Mouse (Mus musculus) embryonic facial prominence, embryonic 10.5 days (tissue): ENCODE measurements around the gene Pmel. TPM values are rescaled to one million over a fixed set of nuclear protein-coding genes. Genes with fewer than 3 reads are reported as not detected.

Experiments used
- DNase-seq: peaks from one replicate; pipeline ENCODE4 v3.0.0-alpha.2; 2017; ENCODE audit warnings: low spot score
- H3K27ac ChIP-seq: fragments of 300-500 bp; sonication (generic); replicated peaks from 2 replicates; pipeline ENCODE4 v1.5.1; 2016; ENCODE audit warnings: mild to moderate bottlenecking
- H3K27me3 ChIP-seq: fragments of 300-500 bp; sonication (generic); replicated peaks from 2 replicates; pipeline ENCODE4 v1.6.1; 2016; ENCODE audit warnings: low read depth, mild to moderate bottlenecking; ENCODE audit not compliant: poor library complexity, severe bottlenecking
- H3K36me3 ChIP-seq: fragments of 300-500 bp; sonication (generic); replicated peaks from 2 replicates; pipeline ENCODE4 v1.6.1; 2016; ENCODE audit warnings: mild to moderate bottlenecking, moderate library complexity
- H3K4me1 ChIP-seq: fragments of 300-500 bp; sonication (generic); 2 replicates; pipeline ENCODE4 v1.6.1; 2016
- H3K4me3 ChIP-seq: fragments of 300-500 bp; sonication (generic); 2 replicates; pipeline ENCODE4 v1.5.1; 2016; ENCODE audit warnings: mild to moderate bottlenecking, moderate library complexity
- H3K9me3 ChIP-seq: fragments of 300-500 bp; sonication (generic); 2 replicates; pipeline ENCODE4 v1.6.1; 2016; ENCODE audit warnings: mild to moderate bottlenecking
- WGBS: fragments of 180-500 bp; shearing (Covaris S2); methylation state at CpG from one replicate; pipeline ENCODE4 v1.1.7; 2016; 5-methylcytosine and 5-hydroxymethylcytosine counted together
- polyA plus RNA-seq: library from polyadenylated mRNA; unstranded; fragments of >200 nt; fragmentation: Nextera tagmentation; extraction: Ambion mirVana; gene quantifications from 2 replicates; pipeline ENCODE4 v1.2.1, GENCODE M21; 2016

Gene Pmel
- polyA plus RNA-seq, result 8.6 and 17.3 TPM in 2 replicates

GRCm38 (mm10) chr10:128703895-128704294 is at the start of gene Pmel:
TSS of gene Pmel (plus strand) at chr10:128704195.
- Histone ChIP-seq H3K4me3 (peak within 1 kb of the TSS; percentile 89), H3K27ac (peak within 1 kb of the TSS; percentile 95), H3K9me3 (no peaks in the 10 kb centered on the region), H3K4me1 (peaks cover 33% of the 10 kb centered on the region), H3K36me3 (peaks cover 46% of the 10 kb centered on the region), H3K27me3 (0 out of 2 replicates have a peak, but pooled peaks cover 2% of the 10 kb centered on the region)
- DNase-seq, result no peak
- WGBS, result 24% methylated on average over 4 of the region's 4 CpGs

GRCm38 (mm10) chr10:128655254-128655653 is 48.7 kb upstream of the Pmel start:
- no peak overlapping the region for H3K27ac ChIP-seq
- H3K4me3 ChIP-seq, result no peak overlapping the region
- H3K27me3 ChIP-seq, result no peaks in the 10 kb centered on the region
- no peaks in the 10 kb centered on the region for H3K36me3 ChIP-seq
- H3K9me3 ChIP-seq, result no peaks in the 10 kb centered on the region
- WGBS, result 82% methylated on average over 3 of the region's 3 CpGs
- DNase-seq, result no peak
- H3K4me1 ChIP-seq, result peaks cover 21% of the 10 kb centered on the region; the same call in 1 of the 2 replicates

GRCm38 (mm10) chr10:128656731-128657130 is 47.3 kb upstream of the Pmel start:
- Histone ChIP-seq H3K27ac (no peak overlapping the region), H3K27me3 (no peaks in the 10 kb centered on the region), H3K4me3 (no peak overlapping the region), H3K4me1 (peaks cover 21% of the 10 kb centered on the region; the same call in 1 of the 2 replicates), H3K36me3 (no peaks in the 10 kb centered on the region), H3K9me3 (no peaks in the 10 kb centered on the region)
- DNase-seq, result no peak
- 95% methylated on average over 1 of the region's 1 CpGs for WGBS

GRCm38 (mm10) chr10:128657844-128658243 is 46.2 kb upstream of the Pmel start:
- Histone ChIP-seq H3K4me1 (peaks cover 21% of the 10 kb centered on the region; the same call in 1 of the 2 replicates), H3K36me3 (no peaks in the 10 kb centered on the region), H3K4me3 (no peak overlapping the region), H3K9me3 (no peaks in the 10 kb centered on the region), H3K27ac (no peak overlapping the region), H3K27me3 (no peaks in the 10 kb centered on the region)
- 63% methylated on average over 9 of the region's 9 CpGs for WGBS
- no peak for DNase-seq

GRCm38 (mm10) chr10:128659490-128659889 is 44.5 kb upstream of the Pmel start:
- Histone ChIP-seq H3K4me3 (no peak overlapping the region), H3K27me3 (no peaks in the 10 kb centered on the region), H3K36me3 (no peaks in the 10 kb centered on the region), H3K4me1 (peaks cover 14% of the 10 kb centered on the region; the same call in 1 of the 2 replicates), H3K9me3 (no peaks in the 10 kb centered on the region), H3K27ac (no peak overlapping the region)
- DNase-seq, result no peak
- WGBS, result 49% methylated on average over 9 of the region's 9 CpGs

- Histone ChIP-seq H3K4me3 (no peak overlapping the region), H3K4me1 (peaks cover 6% of the 10 kb centered on the region; the same call in 1 of the 2 replicates), H3K9me3 (no peaks in the 10 kb centered on the region), H3K27ac (no peak overlapping the region), H3K27me3 (no peaks in the 10 kb centered on the region), H3K36me3 (no peaks in the 10 kb centered on the region)
- no peak for DNase-seq
Observed at GRCm38 (mm10) chr10:128662465-128662864, 41.5 kb upstream of the Pmel start.

- no peaks in the 10 kb centered on the region for H3K9me3 ChIP-seq
- 69% methylated on average over 5 of the region's 5 CpGs for WGBS
- H3K4me3 ChIP-seq, result no peak overlapping the region
- peaks cover 11% of the 10 kb centered on the region for H3K4me1 ChIP-seq
- no peaks in the 10 kb centered on the region for H3K36me3 ChIP-seq
- H3K27me3 ChIP-seq, result no peaks in the 10 kb centered on the region
- no peak overlapping the region for H3K27ac ChIP-seq
- no peak for DNase-seq
Observed at GRCm38 (mm10) chr10:128663441-128664220, 40.4 kb upstream of the Pmel start.

- H3K9me3 ChIP-seq, result no peaks in the 10 kb centered on the region
- no peak overlapping the region for H3K4me3 ChIP-seq
- no peak overlapping the region for H3K27ac ChIP-seq
- peaks cover 15% of the 10 kb centered on the region for H3K4me1 ChIP-seq
- no peaks in the 10 kb centered on the region for H3K27me3 ChIP-seq
- no peak for DNase-seq
- no peaks in the 10 kb centered on the region for H3K36me3 ChIP-seq
- 78% methylated on average over 3 of the region's 3 CpGs for WGBS
Observed at GRCm38 (mm10) chr10:128664808-128665207, 39.2 kb upstream of the Pmel start.

GRCm38 (mm10) chr10:128665307-128665706 is 38.7 kb upstream of the Pmel start:
- H3K4me3 ChIP-seq, result no peak overlapping the region
- peaks cover 14% of the 10 kb centered on the region for H3K4me1 ChIP-seq
- H3K9me3 ChIP-seq, result no peaks in the 10 kb centered on the region
- H3K27me3 ChIP-seq, result peaks cover 3% of the 10 kb centered on the region
- 86% methylated on average over 3 of the region's 3 CpGs for WGBS
- H3K36me3 ChIP-seq, result no peaks in the 10 kb centered on the region
- DNase-seq, result no peak
- H3K27ac ChIP-seq, result no peak overlapping the region

GRCm38 (mm10) chr10:128665806-128666205 is 38.2 kb upstream of the Pmel start:
- Histone ChIP-seq H3K27ac (no peak overlapping the region), H3K36me3 (no peaks in the 10 kb centered on the region)
- 93% methylated on average over 2 of the region's 2 CpGs for WGBS

GRCm38 (mm10) chr10:128668790-128669672 is 35.0 kb upstream of the Pmel start:
- WGBS, result 1% methylated on average over 42 of the region's 42 CpGs
- H3K27ac ChIP-seq, result peak overlapping the region; percentile 91
- H3K9me3 ChIP-seq, result no peaks in the 10 kb centered on the region
- H3K4me1 ChIP-seq, result peaks cover 30% of the 10 kb centered on the region
- H3K36me3 ChIP-seq, result peaks cover 9% of the 10 kb centered on the region; the same call in 1 of the 2 replicates
- H3K4me3 ChIP-seq, result peak overlapping the region; percentile 89
- H3K27me3 ChIP-seq, result peaks cover 33% of the 10 kb centered on the region
- DNase-seq, result peak; percentile 86

More at GRCm38 (mm10) chr10:128665806-128666205, 38.2 kb upstream of the Pmel start:
- no peak for DNase-seq
- peaks cover 8% of the 10 kb centered on the region for H3K27me3 ChIP-seq
- peaks cover 14% of the 10 kb centered on the region for H3K4me1 ChIP-seq
- H3K9me3 ChIP-seq, result no peaks in the 10 kb centered on the region
- no peak overlapping the region for H3K4me3 ChIP-seq

- H3K36me3 ChIP-seq, result peaks cover 9% of the 10 kb centered on the region; the same call in 1 of the 2 replicates
- H3K4me3 ChIP-seq, result 0 out of 2 replicates have a peak overlapping the region, but pooled peaks have one; percentile 20
- WGBS, result 93% methylated on average over 9 of the region's 9 CpGs
- H3K9me3 ChIP-seq, result no peaks in the 10 kb centered on the region
- H3K4me1 ChIP-seq, result peaks cover 35% of the 10 kb centered on the region
- peaks cover 33% of the 10 kb centered on the region for H3K27me3 ChIP-seq
- no peak overlapping the region for H3K27ac ChIP-seq
- DNase-seq, result no peak
Observed at GRCm38 (mm10) chr10:128671148-128671547, 32.8 kb upstream of the Pmel start.
